Mouse (Mus musculus) right cerebral cortex, postnatal 10 days (tissue): ENCODE data around the gene Mia.

Source experiments
- DNase-seq, 2 experiments: peaks; one replicate each; pipeline ENCODE4 v3.0.0; 2021; ENCODE audit warnings: low spot score in 2 of 2

Mia gene

DNA sequence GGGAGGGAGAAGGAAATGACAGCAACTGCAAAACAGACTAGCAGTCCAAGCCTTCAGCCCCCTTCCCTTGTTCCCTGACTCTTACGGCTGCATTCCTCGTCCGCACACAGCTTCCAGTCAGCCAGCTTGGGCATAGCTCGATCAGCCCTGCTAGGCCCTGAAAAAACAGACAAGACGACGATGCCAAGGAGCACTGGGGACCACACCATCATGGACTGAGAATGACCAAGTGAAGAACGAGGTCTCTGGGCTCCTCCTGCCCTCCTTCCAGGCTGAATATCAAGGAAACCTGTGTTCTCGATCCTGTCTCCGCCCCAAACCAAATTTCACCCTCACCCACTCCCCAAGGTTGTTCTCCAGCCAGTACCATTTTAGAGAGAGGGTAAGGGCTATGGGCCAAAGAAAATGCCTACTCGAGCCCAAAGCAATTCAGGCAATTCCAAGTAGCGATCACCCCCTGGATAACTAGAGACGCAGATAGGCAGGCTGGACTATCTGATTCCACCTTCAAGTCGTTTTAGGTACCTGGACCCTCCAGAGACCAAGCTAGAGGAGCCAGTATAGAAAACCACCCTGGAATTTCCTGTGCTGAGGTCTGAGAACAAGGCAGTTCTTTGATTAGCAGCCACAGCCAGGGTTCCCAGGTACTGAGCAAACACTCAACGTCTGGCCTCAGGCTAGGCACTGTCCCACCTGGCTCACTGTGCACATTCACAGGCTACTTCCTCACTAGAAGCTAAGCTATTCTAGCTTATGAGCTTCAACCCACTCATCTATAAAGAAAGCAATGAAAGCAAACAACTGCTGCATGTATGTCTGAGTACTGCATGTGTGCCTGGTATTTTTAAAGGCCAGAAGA, at the start of gene Mia, which contains the start of gene Gm21983:
Gene Mia, minus strand, starts transcription at position 321 of the 859 bp plus-strand sequence.
Gene Gm21983, minus strand, starts transcription at position 250 of the 859 bp plus-strand sequence.
- DNase-seq, result no peak

DNA sequence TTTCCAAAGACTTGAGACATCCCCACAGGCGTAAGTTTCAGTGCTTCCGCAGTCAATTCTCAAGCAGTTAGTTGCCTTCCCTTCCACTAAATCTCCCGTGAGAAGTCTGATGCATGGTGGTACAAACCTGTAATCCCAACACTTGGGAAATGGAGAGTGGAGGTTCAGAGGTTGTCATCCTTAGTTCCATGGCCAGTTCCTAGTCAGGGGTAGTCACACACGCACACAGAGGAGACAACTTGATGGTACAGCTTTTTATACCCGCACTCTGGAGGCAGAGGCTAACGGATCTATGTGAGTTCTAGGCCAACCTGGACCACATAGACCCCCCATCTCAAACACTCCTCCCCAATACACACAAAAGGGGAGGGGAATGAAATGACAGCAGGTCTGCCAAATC, 47.9 kb upstream of the Mia start:
- no peak for DNase-seq

DNA sequence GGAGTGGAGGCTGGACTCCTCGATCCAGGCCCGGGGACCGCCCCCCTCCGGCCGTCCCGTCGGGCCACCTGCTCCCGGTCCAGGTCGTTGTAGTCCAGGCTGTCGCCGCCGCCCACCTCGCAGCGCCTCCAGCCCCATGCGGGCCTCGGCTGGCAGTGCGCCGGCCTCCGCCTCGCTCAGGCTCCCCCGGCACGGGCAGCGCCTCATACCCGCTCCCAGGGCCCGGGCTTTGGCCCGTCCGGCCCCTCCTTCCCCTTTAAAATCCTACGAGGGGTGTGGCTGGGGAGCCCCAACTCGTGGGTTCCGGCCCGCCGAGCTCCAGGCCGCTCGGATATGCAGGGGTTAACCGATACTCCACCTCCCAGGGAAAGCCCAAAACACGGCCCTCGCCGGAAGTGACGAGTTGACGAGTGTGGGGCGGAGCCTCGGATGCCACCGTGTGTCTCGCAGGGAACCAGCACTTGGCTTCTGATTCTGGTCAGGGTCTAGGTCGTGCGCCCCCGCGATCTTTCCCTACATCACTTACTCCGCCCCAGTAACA, 47.4 kb upstream of the Mia start, which contains the start of gene Itpkc:
Gene Itpkc, minus strand, starts transcription at position 381 of the 541 bp plus-strand sequence.
- DNase-seq, result peak; percentile 95 to 96

DNA sequence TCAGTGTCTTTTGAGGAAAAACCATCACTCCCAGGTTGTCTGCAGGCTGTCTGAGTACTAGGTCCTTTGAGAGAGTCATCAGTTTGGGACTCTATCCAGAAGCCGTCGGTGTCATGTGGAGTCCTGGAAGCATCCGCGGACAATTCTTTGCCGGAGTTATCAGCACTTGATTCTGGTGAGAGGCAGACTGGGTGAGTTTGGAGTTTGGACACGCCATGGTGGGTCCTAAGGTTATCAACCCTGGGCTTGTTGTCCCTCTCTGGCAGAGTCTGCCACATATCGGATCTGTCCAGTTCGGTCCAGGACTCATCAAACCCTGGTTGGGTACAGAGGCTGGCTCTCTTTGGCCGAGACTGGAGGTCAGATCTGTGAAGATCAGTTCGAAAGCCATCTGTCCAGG, 46.7 kb upstream of the Mia start:
- peak in 1 of 2 experiments; percentile 59 for DNase-seq

DNA sequence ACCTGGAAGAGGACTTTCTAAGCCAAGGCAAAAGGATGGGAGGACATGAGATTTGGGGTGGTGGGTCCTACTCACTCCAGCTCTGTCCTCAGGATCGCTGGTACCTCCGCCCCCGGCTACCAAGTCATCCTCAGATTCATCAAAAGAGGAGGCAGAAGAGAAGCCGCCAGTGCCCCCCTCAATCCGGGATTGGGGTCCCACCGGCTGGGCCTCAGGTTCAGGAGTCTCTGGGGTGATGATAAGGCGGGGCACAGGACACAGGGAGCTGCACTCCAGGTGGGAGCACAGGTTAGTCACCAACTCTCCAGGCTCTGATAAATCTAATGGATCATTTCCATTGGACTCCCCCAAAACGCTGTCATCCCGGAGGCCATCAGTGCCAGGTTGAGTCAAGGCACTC, 46.3 kb upstream of the Mia start:
- no peak for DNase-seq

DNA sequence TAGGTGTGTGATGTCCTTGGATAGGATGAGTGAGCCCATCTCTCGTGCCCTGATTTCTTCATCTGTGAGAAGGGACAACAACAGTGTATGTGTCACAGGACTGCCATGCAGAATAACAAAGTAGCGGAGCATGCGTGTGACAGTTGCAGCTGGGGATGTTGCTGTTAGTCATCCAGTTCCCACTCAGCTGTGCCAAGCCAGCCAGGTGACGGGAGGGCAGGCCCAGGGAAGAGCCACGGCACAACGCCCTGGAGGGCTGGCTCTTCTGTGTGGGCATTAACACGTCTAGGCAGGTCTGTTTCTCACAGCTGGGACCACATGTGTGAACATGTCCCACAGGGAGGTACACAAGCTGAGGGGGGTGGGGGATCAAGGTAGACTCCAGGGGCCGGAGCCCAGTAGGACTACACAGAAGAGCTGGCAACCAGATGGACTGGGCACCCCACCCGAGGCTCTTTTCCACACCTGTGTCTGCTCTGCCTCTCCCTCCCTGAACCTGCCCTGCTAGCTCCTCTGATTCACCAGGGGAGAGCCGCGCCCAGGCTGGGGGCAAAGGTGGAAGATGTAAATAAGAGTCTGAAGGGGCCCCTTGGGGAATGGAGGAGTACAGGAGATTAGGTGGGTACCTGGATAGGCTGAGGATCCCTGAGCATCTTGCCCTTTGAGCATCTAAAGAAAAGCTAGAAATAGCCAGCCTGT, 44.1 kb upstream of the Mia start:
- DNase-seq, result peak; percentile 53 to 64

DNA sequence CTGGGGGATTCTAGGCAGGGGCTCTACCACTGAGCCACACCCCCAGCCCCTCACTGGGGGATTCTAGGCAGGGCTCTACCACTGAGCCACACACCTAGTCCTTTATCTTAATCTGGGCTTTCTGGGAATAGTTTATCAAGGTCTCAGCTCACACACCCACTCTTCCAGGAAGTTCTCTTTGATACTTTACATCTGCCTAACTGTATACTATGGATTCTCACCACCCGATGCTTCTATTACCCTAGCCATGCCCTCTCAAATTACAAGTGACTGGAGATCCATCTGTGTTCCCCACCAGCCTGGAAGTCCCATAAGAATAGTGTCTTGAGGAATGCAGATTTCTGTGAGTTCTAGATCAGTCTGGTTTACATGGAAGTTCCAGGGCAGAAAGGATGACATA, 41.6 kb upstream of the Mia start:
- DNase-seq, result no peak

DNA sequence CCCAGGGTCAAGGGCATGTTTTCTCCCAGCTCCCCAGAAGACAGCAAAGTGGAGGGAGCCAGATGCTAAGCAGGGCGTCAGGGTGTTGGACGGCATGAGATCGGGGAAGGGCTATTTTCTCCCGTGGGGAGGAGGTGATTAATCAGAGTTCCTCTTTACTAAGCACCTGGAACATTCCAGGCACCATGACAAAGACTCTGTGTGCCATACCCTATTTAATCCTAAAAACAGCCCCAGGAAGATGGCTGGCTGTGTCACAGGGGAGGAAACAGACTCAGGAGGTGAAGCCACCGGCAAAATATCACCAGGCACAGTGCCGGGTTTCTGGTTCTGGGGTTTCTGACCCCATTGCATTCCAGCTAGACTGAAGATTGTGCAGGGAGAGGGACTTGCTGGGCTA, 41.0 kb upstream of the Mia start:
- DNase-seq, result no peak

DNA sequence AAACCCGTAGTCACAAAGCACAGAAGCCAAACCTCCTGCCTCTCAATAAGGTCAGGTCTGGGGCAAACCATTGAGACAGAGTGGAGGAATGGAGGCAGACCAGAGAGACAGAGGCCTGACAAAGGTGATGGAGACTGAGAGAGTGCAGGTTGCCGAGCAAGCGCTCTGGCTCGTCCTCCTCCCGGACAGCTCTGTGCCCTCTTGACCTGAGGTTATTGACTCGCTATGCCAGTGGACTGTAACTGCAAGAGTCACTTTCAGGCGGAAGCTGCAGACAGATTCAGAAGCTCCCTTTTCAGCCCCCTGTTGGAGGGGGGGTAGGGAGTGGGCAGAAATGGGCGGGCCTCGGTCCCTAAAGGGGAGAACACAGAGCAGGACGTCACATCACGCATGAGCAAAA, 39.0 kb upstream of the Mia start:
- no peak for DNase-seq

DNA sequence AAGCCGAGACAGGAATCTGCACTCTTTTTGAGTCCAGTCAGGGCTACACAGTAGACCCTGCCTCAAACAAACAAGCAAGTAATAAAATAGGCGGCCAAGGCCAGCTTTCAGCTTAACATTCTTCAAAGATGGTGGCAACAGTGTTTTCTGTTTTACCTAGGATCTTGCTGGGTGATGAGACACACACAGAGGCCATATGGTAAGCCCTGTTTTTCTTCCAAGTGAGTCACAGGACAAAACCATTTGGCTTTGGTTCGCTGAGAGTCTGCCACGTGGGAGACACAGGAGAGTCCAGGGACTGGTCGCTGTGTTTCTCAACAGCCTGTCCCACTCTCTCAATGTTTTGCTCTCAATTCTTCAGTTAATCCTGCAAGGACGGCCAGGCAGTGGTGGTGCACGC, 37.6 kb upstream of the Mia start:
- DNase-seq, result no peak

DNA sequence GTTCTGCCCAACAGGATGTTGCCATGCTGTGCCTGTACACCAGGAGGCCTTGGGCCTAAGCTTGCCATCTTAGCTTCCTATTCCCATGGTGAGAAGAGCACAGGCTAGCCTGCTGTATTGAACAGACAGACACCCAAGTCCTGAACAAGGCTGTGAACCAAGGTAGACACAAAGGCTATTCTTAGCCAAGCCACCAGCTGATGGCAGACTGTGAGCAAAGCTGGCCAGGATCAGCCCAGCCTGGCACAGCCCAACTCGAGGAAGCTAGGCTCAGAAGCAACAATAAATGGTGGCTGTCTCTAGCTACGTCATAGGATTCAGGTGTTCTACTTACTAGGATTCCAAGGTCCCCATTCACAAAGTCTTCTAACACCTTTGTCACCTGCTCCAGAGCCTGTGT, 31.7 kb upstream of the Mia start:
- DNase-seq, result no peak

DNA sequence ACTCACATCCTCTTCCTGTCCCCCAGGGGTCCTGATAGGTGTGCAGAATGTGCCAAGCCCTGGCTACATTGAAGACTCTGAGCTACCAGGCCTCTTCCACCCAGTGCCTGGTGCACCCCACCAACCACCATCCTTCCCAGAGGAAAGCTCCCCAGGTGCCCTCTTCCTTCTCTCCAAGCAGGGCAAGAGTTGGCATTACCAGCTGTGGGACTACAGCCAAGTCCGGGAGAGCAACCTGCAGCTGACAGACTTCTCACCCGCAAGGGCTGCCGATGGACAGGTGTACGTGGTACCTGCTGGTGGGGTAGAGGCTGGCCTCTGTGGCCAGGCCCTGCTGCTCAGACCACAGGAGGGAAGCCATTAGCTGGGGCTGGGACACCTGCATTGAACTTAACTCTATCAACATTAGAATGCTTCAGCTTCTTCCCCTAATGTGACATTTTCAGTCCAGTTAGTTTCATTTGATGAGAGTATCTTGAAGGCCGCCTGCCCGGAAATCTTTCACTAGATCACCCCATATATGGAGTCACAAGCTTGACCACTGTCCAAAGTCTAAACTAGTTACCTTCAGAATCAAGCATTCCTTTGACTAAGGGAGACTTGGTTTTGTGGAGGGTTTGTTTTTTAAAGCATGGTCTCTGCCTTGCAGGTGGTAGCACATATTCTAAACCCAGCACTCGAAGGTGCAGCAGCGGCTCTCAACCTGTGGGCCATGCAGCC, 22.9 kb upstream of the Mia start:
- no peak for DNase-seq

DNA sequence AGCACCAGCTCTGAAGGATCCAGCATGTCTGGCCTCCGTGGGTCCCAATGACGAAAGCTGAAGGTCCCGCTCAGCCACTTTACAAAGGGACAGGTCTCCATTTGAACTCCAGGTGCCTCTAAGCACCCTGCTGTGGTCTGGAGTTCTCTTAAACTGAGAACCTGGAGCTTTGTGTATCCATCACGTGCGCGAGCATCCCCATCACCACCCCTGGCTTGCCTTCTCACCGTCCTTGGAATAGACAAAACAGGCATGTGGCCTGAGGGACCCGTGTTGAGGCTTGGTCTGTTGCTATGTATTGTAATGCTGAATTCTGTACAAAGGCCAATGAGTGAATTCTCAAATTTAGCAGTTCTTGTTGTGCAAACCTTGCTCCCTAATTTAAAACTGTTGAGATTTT, 17.8 kb upstream of the Mia start:
- no peak for DNase-seq

DNA sequence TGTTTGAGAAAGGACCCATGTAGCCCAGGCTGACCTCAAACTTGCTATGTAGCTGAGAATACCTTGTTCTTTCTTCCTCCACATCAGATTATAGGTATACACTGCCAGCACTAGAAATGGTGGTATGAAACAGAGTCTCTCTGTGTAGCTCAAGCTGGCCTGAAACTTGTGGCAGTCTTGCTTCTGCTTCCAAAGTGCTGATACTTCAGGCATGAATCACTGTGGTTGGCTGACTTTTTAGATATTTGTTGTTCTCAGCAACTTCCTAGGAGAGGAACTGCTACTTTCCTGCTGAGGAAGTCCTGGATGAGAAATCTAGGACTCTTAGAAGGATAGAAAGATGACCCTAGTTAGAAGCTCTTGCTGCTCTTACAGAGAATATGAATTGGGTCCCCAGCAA, 17.4 kb upstream of the Mia start:
- DNase-seq, result no peak

DNA sequence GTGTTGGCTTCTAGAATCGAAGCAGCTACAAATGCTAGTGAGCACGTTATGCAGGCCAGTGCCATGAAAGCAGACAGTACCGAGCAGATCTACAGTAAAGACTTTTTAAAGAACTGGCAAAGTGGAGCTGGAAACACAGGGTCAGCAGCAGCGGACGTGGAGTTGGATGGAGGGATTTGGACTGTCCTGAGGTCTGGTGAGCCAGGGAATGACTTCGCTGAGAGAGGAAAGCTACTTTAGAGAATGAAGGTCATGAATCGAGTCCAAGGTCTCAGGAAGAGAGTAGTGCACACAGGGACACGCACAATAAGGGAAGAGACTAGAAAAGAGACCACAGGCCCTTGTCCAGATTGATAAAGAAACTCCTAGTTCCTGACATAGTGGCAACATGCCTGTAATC, 16.7 kb upstream of the Mia start:
- no peak for DNase-seq

DNA sequence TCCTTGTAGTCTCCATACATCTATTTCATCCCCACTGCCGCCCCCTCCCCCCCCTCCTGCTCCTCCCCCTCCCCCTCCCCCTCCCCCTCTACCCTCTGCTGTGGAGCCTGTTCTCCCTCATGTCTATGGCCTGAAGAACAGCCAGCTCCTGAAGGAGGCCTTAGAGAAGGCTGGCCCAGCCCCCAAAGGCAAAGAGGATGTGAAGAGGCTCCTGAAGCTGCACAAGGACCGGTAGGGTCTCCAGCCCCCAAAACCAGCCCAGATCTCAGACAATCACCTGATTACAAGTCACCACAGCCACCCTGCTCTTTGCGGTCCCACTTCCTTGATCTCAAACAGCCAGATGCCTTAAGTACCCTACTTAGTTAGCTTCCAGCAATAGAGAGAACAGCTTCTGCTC, 16.2 kb upstream of the Mia start:
- no peak for DNase-seq

DNA sequence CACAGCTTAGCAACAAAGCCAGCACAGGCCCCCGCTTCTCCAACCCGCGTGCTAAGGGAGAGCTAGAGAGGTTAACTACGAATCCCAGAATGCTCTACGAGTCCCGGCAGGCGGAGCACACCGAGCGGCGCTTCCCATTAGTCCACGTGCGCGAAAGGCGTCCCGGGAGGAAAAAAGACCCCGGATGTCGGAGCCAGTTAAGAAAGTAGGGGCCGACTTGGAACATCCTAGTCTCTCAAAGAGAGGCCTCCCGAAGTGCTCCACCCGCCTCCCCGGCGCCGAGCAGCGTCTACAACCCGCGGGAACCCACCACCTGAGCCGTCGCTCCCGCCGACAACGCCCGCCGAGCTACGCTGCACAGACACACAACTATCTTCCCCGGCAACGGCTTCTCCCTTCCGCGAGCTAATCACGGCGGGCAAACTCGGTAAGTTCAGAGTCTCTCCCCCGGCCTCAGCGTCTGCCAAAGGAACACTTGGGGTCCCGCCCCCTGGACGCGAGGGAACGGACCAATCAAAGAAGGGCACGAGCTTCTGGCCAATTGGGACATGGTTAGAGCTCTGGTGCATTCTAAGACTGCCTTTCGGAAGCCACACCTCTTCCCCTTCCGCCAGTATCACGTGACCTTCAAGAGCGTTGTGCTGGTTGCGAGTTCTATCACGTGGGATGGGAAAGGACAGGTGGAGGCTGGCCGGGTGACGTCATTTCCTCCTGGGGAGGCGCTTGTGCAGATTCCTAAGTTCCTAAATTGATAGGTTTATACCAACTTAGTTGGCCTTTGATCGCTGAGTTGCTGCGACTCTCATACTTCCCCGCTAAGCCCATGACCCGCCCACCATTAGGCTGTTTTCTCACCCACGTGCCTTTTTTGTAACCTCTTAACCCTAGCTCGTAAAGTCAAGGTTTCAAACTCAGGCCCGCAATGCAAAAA, 15.0 kb upstream of the Mia start, which contains the start of the genes BC024978 and Snrpa:
Gene BC024978, plus strand, starts transcription at position 101 of the 931 bp plus-strand sequence.
Gene Snrpa, minus strand, starts transcription at position 591 of the 931 bp plus-strand sequence.
- peak; percentile 98 to 100 for DNase-seq

DNA sequence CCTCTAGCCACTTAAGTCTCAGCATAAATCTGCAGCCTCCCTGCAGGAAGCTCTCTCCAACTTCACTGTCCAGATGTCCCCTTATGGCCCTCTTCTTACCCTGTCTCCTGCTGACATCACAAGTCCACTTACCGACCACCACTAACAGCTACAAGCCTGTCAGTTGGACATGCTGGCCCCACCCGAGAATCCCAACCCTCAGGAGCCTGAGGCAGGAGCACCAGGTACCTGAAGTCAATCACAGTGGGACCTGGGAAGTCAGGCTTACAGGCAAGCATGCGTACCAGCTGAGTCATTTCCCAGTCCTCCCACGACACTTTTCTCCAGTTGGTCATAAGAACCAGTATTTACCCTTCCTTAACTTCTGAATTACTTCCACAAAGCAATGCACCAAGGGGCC, 12.8 kb upstream of the Mia start:
- no peak for DNase-seq

DNA sequence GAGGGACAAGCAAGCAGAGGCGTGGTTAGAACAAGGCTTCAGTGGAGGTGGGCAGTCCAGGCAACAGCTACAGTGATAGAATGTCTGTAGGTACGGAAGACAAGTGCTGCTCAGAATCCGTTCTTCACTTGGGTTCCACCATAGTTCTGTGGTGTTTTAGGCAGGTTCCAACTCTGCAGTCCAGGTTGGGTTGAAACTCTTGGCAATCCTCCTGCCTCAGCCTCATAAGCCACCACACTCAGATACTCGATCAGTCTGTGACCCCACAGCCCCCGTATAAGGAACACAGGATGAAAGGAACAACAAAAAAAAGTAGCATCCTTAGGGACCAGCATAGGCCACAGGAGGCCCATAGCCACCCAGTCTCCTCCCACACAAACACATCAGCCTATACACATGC, 11.5 kb upstream of the Mia start:
- DNase-seq, result no peak

DNA sequence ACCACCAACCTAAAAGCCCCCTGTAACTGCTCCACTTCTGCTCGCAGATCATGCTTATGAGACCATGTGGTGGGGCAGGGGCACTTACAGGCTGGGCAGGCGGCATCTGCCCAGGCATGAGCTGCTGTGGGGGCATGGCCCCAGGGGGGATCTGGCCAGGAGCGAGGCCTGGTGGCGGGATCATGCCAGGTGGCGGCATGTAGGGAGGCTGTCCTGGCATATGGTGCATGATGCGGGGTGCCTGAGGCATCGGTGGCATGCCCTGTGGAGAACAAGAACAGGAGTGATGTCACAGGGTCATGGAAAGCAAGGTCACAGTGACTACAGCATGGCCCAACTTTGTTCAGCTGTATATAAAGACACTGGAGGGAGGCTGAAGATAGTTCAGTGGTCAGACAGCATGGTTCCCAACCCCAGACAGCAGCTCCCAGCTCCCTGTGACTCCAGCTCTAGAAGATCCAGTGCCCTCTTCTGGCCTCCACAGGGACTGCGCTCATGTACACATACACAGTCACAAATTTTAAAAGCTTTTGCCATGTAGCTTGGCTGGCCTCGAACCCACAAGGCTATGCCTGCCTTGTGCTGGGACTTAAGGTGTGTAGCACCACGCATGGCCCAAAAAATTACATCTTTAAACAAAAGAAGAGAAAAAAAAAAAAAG, 8.4 kb upstream of the Mia start:
- no peak for DNase-seq
